Mouse (Mus musculus) embryonic facial prominence, embryonic 13.5 days (tissue): ENCODE results near the gene Ang6. TPM values are rescaled to one million over a fixed set of nuclear protein-coding genes. Genes with fewer than 3 reads are reported as not detected.
"Not testable (repeated sequence)": the region's sequence is repeated elsewhere in the genome, so short reads cannot be mapped to it uniquely, and the experiment has no call there.

Experiments used
- ATAC-seq: fragments of 200-750 bp; cut with Nextera tagmentation; 2 replicates; pipeline ENCODE4 v1.8.0; 2017; ENCODE audit warnings: low read depth; ENCODE audit not compliant: insufficient number of reproducible peaks, insufficient read depth, low FRiP score, low TSS enrichment
- H3K27ac ChIP-seq: fragments of 300-500 bp; sonication (generic); 2 replicates; pipeline ENCODE4 v1.5.1; 2015; ENCODE audit warnings: moderate library complexity, mild to moderate bottlenecking, inconsistent platforms
- H3K27me3 ChIP-seq: fragments of 300-500 bp; sonication (generic); 2 replicates; pipeline ENCODE4 v1.6.1; 2015; ENCODE audit warnings: mild to moderate bottlenecking, inconsistent platforms
- H3K36me3 ChIP-seq: fragments of 300-500 bp; sonication (generic); 2 replicates; pipeline ENCODE4 v1.6.1; 2015; ENCODE audit warnings: mild to moderate bottlenecking, inconsistent platforms
- H3K4me1 ChIP-seq: fragments of 300-500 bp; sonication (generic); 2 replicates; pipeline ENCODE4 v1.6.1; 2015; ENCODE audit warnings: inconsistent platforms
- H3K4me2 ChIP-seq: fragments of 300-500 bp; sonication (generic); 2 replicates; pipeline ENCODE4 v1.6.1; 2015; ENCODE audit warnings: moderate library complexity, mild to moderate bottlenecking, inconsistent platforms
- H3K4me3 ChIP-seq: fragments of 300-500 bp; sonication (generic); 2 replicates; pipeline ENCODE4 v1.5.1; 2015; ENCODE audit warnings: mild to moderate bottlenecking, inconsistent platforms
- H3K9ac ChIP-seq: fragments of 300-500 bp; sonication (generic); 2 replicates; pipeline ENCODE4 v1.6.1; 2015; ENCODE audit warnings: mild to moderate bottlenecking, inconsistent platforms
- H3K9me3 ChIP-seq: fragments of 300-500 bp; sonication (generic); 2 replicates; pipeline ENCODE4 v1.6.1; 2016; ENCODE audit warnings: inconsistent platforms
- WGBS: fragments of 180-500 bp; shearing (Covaris S2); methylation state at CpG from one replicate; pipeline ENCODE4 v1.1.7; 2015; ENCODE audit warnings: mixed read lengths; 5-methylcytosine and 5-hydroxymethylcytosine counted together
- polyA plus RNA-seq: library from polyadenylated mRNA; unstranded; fragments of >200 nt; fragmentation: Nextera tagmentation; extraction: Ambion mirVana; gene quantifications from 2 replicates; pipeline ENCODE4 v1.2.1, GENCODE M21; 2015

The Ang6 gene
- polyA plus RNA-seq: not detected in 2 replicates

DNA sequence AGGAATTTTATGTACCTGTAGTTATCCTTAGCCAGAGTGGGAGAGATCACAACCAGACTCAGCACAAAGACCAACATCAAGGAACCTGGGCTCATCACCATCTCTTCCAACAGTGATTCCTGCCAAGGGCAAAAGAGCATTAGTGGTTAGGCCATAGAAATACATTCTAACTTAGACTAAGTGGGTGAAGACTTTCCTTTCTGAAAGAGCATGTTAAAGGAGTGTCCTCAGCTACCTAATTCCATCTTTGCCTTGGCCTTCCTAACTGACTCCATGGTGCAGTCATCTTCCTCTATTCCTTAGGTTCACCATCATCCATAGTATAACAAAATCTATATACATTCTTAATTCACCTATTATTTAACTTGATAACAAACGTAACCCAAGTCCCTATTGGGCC is at the start of gene Ang6:
TSS of gene Ang6 (minus strand) at position 101 of the 400 bp plus-strand sequence.
- 78% methylated on average over 1 of the region's 1 CpGs for WGBS
- H3K27me3 ChIP-seq: no peaks in the 10 kb centered on the region
- H3K9me3 ChIP-seq: no peaks in the 10 kb centered on the region
- no peak within 1 kb of the TSS for H3K4me3 ChIP-seq
- no peak within 1 kb of the TSS for H3K9ac ChIP-seq
- ATAC-seq: no peak
- no peak within 1 kb of the TSS for H3K4me2 ChIP-seq
- H3K4me1 ChIP-seq: no peaks in the 10 kb centered on the region
- no peak within 1 kb of the TSS for H3K27ac ChIP-seq
- no peaks in the 10 kb centered on the region for H3K36me3 ChIP-seq

- 83% methylated on average over 2 of the region's 2 CpGs for WGBS
- H3K9me3 ChIP-seq, ATAC-seq, H3K9ac ChIP-seq, H3K4me3 ChIP-seq, H3K4me2 ChIP-seq, H3K4me1 ChIP-seq, H3K36me3 ChIP-seq, H3K27me3 ChIP-seq, H3K27ac ChIP-seq: not testable (repeated sequence)
These were observed 44.5 kb upstream of the Ang6 start for GRCm38 (mm10) chr14:44046567-44046966.

- 74% methylated on average over 1 of the region's 3 CpGs for WGBS
These were observed 29.8 kb upstream of the Ang6 start for GRCm38 (mm10) chr14:44031828-44032227.

DNA sequence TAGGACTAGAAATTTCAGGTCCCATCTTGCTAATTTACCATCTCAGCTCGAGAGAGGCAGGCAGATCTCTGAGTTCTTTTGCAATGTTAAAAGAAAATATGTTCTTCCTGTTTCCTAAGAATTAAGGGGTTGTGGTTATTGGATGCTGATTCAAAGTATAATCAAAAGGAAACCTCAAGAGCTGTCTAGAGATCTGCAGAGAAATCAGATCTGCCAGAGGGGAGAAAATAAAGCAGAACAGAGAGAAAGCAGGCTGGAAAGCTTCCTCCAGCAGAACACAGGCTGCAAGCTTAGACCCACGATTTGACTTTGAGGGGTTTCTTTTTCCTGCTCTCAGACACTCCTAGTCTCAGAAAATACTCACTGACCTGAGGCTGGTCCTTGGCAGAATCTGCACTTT is 7.6 kb upstream of the Ang6 start:
- not testable (repeated sequence) for H3K4me2 ChIP-seq, ATAC-seq, H3K9ac ChIP-seq, H3K4me1 ChIP-seq, H3K27me3 ChIP-seq, H3K36me3 ChIP-seq, H3K9me3 ChIP-seq, H3K4me3 ChIP-seq, H3K27ac ChIP-seq
- WGBS: 27% methylated on average over 2 of the region's 2 CpGs

More at GRCm38 (mm10) chr14:44031828-44032227, 29.8 kb upstream of the Ang6 start:
- H3K27ac ChIP-seq, H3K4me2 ChIP-seq, H3K4me1 ChIP-seq, H3K9me3 ChIP-seq, H3K9ac ChIP-seq, H3K4me3 ChIP-seq, H3K27me3 ChIP-seq, ATAC-seq, H3K36me3 ChIP-seq: not testable (repeated sequence)

DNA sequence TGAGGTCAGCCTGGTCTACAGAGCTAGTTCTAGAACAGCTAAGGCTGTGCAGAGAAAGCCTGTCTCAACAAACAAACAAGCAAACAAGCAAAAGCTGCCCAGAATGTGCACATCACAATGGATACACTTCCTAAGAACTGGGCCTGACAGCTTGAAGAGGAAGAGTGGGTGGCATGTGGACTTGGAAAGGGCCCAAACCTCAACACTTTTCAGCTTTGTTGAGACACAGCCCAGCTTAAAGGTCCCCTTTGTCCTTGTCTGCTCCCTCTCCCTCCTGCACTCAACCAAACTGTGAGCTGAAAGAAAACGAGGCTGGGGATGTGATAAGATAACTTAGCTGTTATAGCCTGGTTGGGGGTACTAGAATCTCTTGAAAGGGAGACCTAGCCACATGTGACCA is 6.0 kb upstream of the Ang6 start:
- H3K4me1 ChIP-seq, H3K27ac ChIP-seq, H3K9me3 ChIP-seq, H3K4me3 ChIP-seq, ATAC-seq, H3K9ac ChIP-seq, H3K36me3 ChIP-seq, H3K27me3 ChIP-seq, H3K4me2 ChIP-seq: not testable (repeated sequence)
- no CpG with 5 or more reads among the region's 1 CpGs for WGBS

GRCm38 (mm10) chr14:44001600-44001999 is 469 bp downstream of the Ang6 start:
- Histone ChIP-seq H3K36me3 (no peaks in the 10 kb centered on the region), H3K4me1 (no peaks in the 10 kb centered on the region), H3K27me3 (no peaks in the 10 kb centered on the region), H3K9me3 (no peaks in the 10 kb centered on the region), H3K27ac (no peak overlapping the region), H3K9ac (no peak overlapping the region), H3K4me2 (no peak overlapping the region), H3K4me3 (no peak overlapping the region)
- ATAC-seq: no peak
- WGBS: 89% methylated on average over 3 of the region's 3 CpGs

- H3K9me3 ChIP-seq, H3K27me3 ChIP-seq, H3K9ac ChIP-seq, H3K4me1 ChIP-seq, H3K4me3 ChIP-seq, H3K36me3 ChIP-seq, H3K4me2 ChIP-seq, H3K27ac ChIP-seq, ATAC-seq: not testable (repeated sequence)
- 83% methylated on average over 2 of the region's 2 CpGs for WGBS
These were observed 3.5 kb downstream of the Ang6 start for GRCm38 (mm10) chr14:43998455-43999000.

GRCm38 (mm10) chr14:43987404-43987803 is 14.7 kb downstream of the Ang6 start:
- H3K27ac ChIP-seq, H3K4me1 ChIP-seq, H3K4me2 ChIP-seq, H3K9ac ChIP-seq, H3K9me3 ChIP-seq, H3K36me3 ChIP-seq, H3K4me3 ChIP-seq, H3K27me3 ChIP-seq, ATAC-seq: not testable (repeated sequence)
- 16% methylated on average over 5 of the region's 5 CpGs for WGBS

DNA sequence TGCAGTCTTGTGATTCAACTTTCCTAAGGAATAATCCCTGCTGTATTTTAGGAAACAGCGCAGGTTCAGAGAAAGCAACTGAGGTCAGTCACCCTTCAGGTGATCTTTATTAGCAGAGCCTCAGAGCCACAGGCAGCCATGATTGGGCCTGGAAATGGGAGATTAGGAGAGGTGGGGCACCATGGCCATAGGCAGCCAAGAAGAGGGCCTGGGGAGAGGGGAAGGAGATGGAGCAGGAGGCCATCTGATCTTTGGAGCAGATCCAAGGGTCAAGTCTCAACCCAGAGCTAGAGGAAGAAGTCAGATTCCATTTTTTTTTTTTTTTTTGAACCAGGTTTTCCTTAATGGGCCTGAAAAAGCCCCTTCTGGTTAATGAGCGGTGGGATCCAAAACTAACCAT is 15.9 kb downstream of the Ang6 start:
- Histone ChIP-seq H3K4me1 (no peaks in the 10 kb centered on the region), H3K4me2 (no peak overlapping the region), H3K36me3 (no peaks in the 10 kb centered on the region), H3K27me3 (no peaks in the 10 kb centered on the region), H3K9me3 (no peaks in the 10 kb centered on the region), H3K4me3 (no peak overlapping the region), H3K9ac (no peak overlapping the region), H3K27ac (no peak overlapping the region)
- ATAC-seq: no peak
- 89% methylated on average over 2 of the region's 2 CpGs for WGBS

DNA sequence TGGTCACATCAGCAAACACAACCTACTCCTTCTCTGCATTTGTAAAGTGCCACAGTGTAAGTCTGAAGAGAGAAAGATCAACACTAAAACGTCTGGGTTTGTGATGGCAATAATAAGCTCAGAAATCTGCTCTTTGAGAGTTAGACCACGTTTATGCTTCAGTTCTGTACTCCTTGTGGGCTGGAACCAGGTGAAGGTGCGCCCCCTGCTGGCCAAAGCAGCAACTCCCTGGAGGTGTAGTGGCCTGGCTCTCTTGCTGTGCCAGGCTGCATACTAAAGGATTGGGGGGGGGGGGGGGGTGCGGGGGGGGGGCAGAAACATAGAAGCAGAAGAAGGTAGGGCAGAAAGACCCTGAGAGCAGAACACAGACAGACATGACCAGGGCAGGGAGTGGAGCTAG is 18.2 kb downstream of the Ang6 start:
- peak; percentile 64; the same call in 1 of the 2 replicates for ATAC-seq
- H3K27me3 ChIP-seq: no peaks in the 10 kb centered on the region
- H3K4me3 ChIP-seq: no peak overlapping the region
- no peak overlapping the region for H3K4me2 ChIP-seq
- 0% methylated on average over 4 of the region's 4 CpGs for WGBS
- H3K27ac ChIP-seq: no peak overlapping the region
- H3K36me3 ChIP-seq: no peaks in the 10 kb centered on the region
- H3K9me3 ChIP-seq: no peaks in the 10 kb centered on the region
- no peak overlapping the region for H3K9ac ChIP-seq
- no peaks in the 10 kb centered on the region for H3K4me1 ChIP-seq

GRCm38 (mm10) chr14:43983454-43983853 is 18.6 kb downstream of the Ang6 start:
- H3K27me3 ChIP-seq: no peaks in the 10 kb centered on the region
- H3K9ac ChIP-seq: no peak overlapping the region
- H3K4me1 ChIP-seq: no peaks in the 10 kb centered on the region
- 69% methylated on average over 4 of the region's 4 CpGs for WGBS
- H3K36me3 ChIP-seq: no peaks in the 10 kb centered on the region
- no peak overlapping the region for H3K27ac ChIP-seq
- H3K4me3 ChIP-seq: no peak overlapping the region
- H3K4me2 ChIP-seq: no peak overlapping the region
- no peak for ATAC-seq
- H3K9me3 ChIP-seq: no peaks in the 10 kb centered on the region

GRCm38 (mm10) chr14:43956769-43957168 is 45.3 kb downstream of the Ang6 start, which contains the start of gene Ang5:
Gene Ang5 (plus strand): TSS chr14:43957069.
- H3K4me3 ChIP-seq, H3K9ac ChIP-seq, H3K27me3 ChIP-seq, H3K4me1 ChIP-seq, H3K9me3 ChIP-seq, H3K4me2 ChIP-seq, H3K27ac ChIP-seq, H3K36me3 ChIP-seq, ATAC-seq: not testable (repeated sequence)
- WGBS: no CpG with 5 or more reads among the region's 2 CpGs

DNA sequence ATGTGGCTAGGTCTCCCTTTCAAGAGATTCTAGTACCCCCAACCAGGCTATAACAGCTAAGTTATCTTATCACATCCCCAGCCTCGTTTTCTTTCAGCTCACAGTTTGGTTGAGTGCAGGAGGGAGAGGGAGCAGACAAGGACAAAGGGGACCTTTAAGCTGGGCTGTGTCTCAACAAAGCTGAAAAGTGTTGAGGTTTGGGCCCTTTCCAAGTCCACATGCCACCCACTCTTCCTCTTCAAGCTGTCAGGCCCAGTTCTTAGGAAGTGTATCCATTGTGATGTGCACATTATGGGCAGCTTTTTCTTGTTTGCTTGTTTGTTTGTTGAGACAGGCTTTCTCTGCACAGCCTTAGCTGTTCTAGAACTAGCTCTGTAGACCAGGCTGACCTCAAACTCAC is 47.0 kb downstream of the Ang6 start:
- not testable (repeated sequence) for H3K4me1 ChIP-seq, H3K4me3 ChIP-seq

More for the DNA sequence above, 47.0 kb downstream of the Ang6 start:
- not testable (repeated sequence) for H3K9me3 ChIP-seq, H3K9ac ChIP-seq, ATAC-seq, H3K4me2 ChIP-seq, H3K27me3 ChIP-seq, H3K27ac ChIP-seq, H3K36me3 ChIP-seq
- no CpG with 5 or more reads among the region's 1 CpGs for WGBS
